Mouse (Mus musculus) heart, embryonic 14.5 days (tissue): ENCODE data around the gene Dync1h1. TPM values are rescaled to one million over a fixed set of nuclear protein-coding genes. Genes with fewer than 3 reads are reported as not detected.
A peak's percentile ranks its signal among the peaks of the same experiment; 100 is the strongest.

Experiments used
- ATAC-seq: fragments of 200-750 bp; cut with Nextera tagmentation; 2 replicates; pipeline ENCODE4 v1.8.0; 2017; ENCODE audit warnings: low read depth, moderate TSS enrichment; ENCODE audit not compliant: insufficient number of reproducible peaks, insufficient read depth, low FRiP score
- H3K27ac ChIP-seq, 2 experiments: fragments of 200-500 bp in 1 of 2; fragments of 300-500 bp in 1 of 2; sonication (generic) in 1 of 2; replicated peaks in 1 of 2; 2 replicates each; pipeline ENCODE4 v1.5.1; 2012 to 2014; ENCODE audit warnings: low read depth in 2 of 2, low read length in 2 of 2, control low read depth in 1 of 2, mild to moderate bottlenecking in 1 of 2, mixed read lengths in 1 of 2; ENCODE audit not compliant: control insufficient read depth in 1 of 2, insufficient read depth in 1 of 2
- H3K27me3 ChIP-seq: fragments of 300-500 bp; sonication (generic); 2 replicates; pipeline ENCODE4 v1.6.1; 2014; ENCODE audit warnings: mild to moderate bottlenecking, low read length, control low read depth; ENCODE audit not compliant: control insufficient read depth, insufficient read depth
- H3K36me3 ChIP-seq: fragments of 300-500 bp; sonication (generic); 2 replicates; pipeline ENCODE4 v1.6.1; 2014; ENCODE audit warnings: mild to moderate bottlenecking, control low read depth, low read length, mixed read lengths; ENCODE audit not compliant: control insufficient read depth, insufficient read depth
- H3K4me1 ChIP-seq, 2 experiments: fragments of 200-500 bp in 1 of 2; fragments of 300-500 bp in 1 of 2; sonication (generic) in 1 of 2; 2 replicates each; pipeline ENCODE4 v1.6.1; 2012 to 2014; ENCODE audit warnings: low read length in 2 of 2, control low read depth in 1 of 2, mixed read lengths in 1 of 2; ENCODE audit not compliant: control insufficient read depth in 2 of 2, insufficient read depth in 2 of 2
- H3K4me2 ChIP-seq: fragments of 300-500 bp; sonication (generic); 2 replicates; pipeline ENCODE4 v1.6.1; 2014; ENCODE audit warnings: mild to moderate bottlenecking, low read length
- H3K4me3 ChIP-seq, 2 experiments: fragments of 200-500 bp in 1 of 2; fragments of 300-500 bp in 1 of 2; sonication (generic) in 1 of 2; 2 replicates each; pipeline ENCODE4 v1.5.1; 2012 to 2014; ENCODE audit warnings: low read length in 2 of 2, mild to moderate bottlenecking in 2 of 2, control low read depth in 1 of 2, low read depth in 1 of 2, moderate library complexity in 1 of 2; ENCODE audit not compliant: control insufficient read depth in 1 of 2, insufficient read depth in 1 of 2
- H3K9ac ChIP-seq: fragments of 300-500 bp; sonication (generic); 2 replicates; pipeline ENCODE4 v1.6.1; 2014; ENCODE audit warnings: mild to moderate bottlenecking, low read length
- H3K9me3 ChIP-seq: fragments of 300-500 bp; sonication (generic); 2 replicates; pipeline ENCODE4 v1.6.1; 2016; ENCODE audit warnings: low read length, control low read depth; ENCODE audit not compliant: control insufficient read depth
- WGBS: fragments of 180-500 bp; shearing (Covaris S2); extraction: QIAGEN DNeasy Blood & Tissue Kit; methylation state at CpG from one replicate; pipeline ENCODE4 v1.1.7; 2014; 5-methylcytosine and 5-hydroxymethylcytosine counted together
- polyA plus RNA-seq: library from polyadenylated mRNA; unstranded; fragments of >200 nt; fragmentation: Nextera tagmentation; extraction: Ambion mirVana; gene quantifications from 2 replicates; pipeline ENCODE4 v1.2.1, GENCODE M21; 2014

The Dync1h1 gene
- polyA plus RNA-seq, 1 experiment from 2014 or later = 55.4 TPM

GRCm38 (mm10) chr12:110608460-110609152 is 7.4 kb downstream of the Dync1h1 start:
- Histone ChIP-seq H3K36me3 (peaks cover 36% of the 10 kb centered on the region), H3K9me3 (no peaks in the 10 kb centered on the region), H3K4me1 (peaks cover 2 to 12% of the 10 kb centered on the region in 2 experiments; a peak in 3 of 4 replicates), H3K27ac (peak overlapping the region; percentile 31 to 61; a peak in 2 of 4 replicates), H3K9ac (peak overlapping the region; percentile 39), H3K4me2 (no peak overlapping the region), H3K27me3 (no peaks in the 10 kb centered on the region), H3K4me3 (no peak overlapping the region)
- WGBS = 60% methylated on average over 11 of the region's 11 CpGs
- ATAC-seq = peak; percentile 73

GRCm38 (mm10) chr12:110609153-110609497 is 7.9 kb downstream of the Dync1h1 start:
- peaks cover 41% of the 10 kb centered on the region for H3K36me3 ChIP-seq
- H3K9ac ChIP-seq = peak overlapping the region; percentile 39
- H3K27me3 ChIP-seq = no peaks in the 10 kb centered on the region
- WGBS = 80% methylated on average over 9 of the region's 9 CpGs
- no peak for ATAC-seq
- peak overlapping the region in 1 of 2 experiments; percentile 61; a peak in 2 of 4 replicates for H3K27ac ChIP-seq
- H3K4me3 ChIP-seq = no peak overlapping the region
- H3K9me3 ChIP-seq = no peaks in the 10 kb centered on the region
- H3K4me2 ChIP-seq = no peak overlapping the region
- H3K4me1 ChIP-seq = peaks cover 2 to 7% of the 10 kb centered on the region in 2 experiments; a peak in 3 of 4 replicates

- H3K27me3 ChIP-seq = no peaks in the 10 kb centered on the region
- no peaks in the 10 kb centered on the region for H3K9me3 ChIP-seq
- no peak overlapping the region for H3K4me3 ChIP-seq
- H3K36me3 ChIP-seq = peaks cover 57% of the 10 kb centered on the region
- H3K9ac ChIP-seq = no peak overlapping the region
- WGBS = 89% methylated on average over 2 of the region's 2 CpGs
- no peak for ATAC-seq
- peaks cover 2 to 7% of the 10 kb centered on the region in 2 experiments; a peak in 3 of 4 replicates for H3K4me1 ChIP-seq
- H3K4me2 ChIP-seq = no peak overlapping the region
- no peak overlapping the region for H3K27ac ChIP-seq
Measured at GRCm38 (mm10) chr12:110610713-110611112, 9.5 kb downstream of the Dync1h1 start.

DNA sequence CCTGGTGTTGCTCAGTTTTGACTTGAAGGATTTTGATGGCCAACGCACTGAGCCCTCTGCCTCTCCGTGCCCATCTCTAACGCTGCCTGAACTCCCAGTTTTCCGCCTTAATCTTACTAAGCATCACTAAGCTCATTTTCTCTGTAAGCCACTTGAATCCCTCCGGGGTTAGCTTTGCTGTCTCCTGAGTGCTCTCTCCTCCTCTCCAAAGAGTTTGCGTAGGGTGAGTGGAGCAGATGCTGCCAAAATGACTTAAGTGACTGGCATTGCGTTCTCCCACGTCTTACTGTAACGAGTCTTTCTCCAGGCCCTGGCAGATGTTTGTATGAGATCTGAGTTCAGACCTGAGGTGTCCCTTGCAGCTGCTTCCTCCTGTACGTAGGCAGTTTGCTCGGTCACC is 28.8 kb downstream of the Dync1h1 start:
- no peaks in the 10 kb centered on the region for H3K4me1 ChIP-seq
- no peaks in the 10 kb centered on the region for H3K9me3 ChIP-seq
- H3K36me3 ChIP-seq = peaks cover 100% of the 10 kb centered on the region
- no peak overlapping the region for H3K9ac ChIP-seq
- 95% methylated on average over 11 of the region's 11 CpGs for WGBS
- H3K27me3 ChIP-seq = no peaks in the 10 kb centered on the region
- H3K4me3 ChIP-seq = no peak overlapping the region
- no peak overlapping the region for H3K27ac ChIP-seq
- ATAC-seq = no peak
- H3K4me2 ChIP-seq = no peak overlapping the region

DNA sequence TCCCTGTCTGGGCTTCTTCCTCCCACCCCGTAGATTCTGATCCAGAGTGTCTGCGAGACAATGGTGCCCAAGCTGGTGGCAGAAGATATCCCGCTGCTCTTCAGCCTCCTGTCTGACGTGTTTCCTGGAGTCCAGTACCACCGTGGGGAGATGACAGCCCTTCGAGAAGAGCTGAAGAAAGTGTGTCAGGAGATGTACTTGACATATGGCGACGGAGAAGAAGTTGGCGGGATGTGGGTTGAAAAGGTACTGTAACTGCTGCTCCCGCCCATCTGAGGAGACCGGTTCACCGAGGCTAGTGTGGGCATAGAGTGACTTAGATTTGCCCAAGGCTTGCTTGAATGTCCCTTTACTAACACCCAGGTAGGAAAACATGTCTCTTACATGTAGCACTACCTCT is 35.0 kb downstream of the Dync1h1 start:
- no peak for ATAC-seq
- Histone ChIP-seq H3K27me3 (no peaks in the 10 kb centered on the region), H3K4me3 (no peak overlapping the region), H3K36me3 (peaks cover 100% of the 10 kb centered on the region), H3K9me3 (no peaks in the 10 kb centered on the region), H3K4me1 (no peaks in the 10 kb centered on the region), H3K9ac (no peak overlapping the region), H3K27ac (no peak overlapping the region), H3K4me2 (no peak overlapping the region)
- WGBS = 86% methylated on average over 12 of the region's 12 CpGs

DNA sequence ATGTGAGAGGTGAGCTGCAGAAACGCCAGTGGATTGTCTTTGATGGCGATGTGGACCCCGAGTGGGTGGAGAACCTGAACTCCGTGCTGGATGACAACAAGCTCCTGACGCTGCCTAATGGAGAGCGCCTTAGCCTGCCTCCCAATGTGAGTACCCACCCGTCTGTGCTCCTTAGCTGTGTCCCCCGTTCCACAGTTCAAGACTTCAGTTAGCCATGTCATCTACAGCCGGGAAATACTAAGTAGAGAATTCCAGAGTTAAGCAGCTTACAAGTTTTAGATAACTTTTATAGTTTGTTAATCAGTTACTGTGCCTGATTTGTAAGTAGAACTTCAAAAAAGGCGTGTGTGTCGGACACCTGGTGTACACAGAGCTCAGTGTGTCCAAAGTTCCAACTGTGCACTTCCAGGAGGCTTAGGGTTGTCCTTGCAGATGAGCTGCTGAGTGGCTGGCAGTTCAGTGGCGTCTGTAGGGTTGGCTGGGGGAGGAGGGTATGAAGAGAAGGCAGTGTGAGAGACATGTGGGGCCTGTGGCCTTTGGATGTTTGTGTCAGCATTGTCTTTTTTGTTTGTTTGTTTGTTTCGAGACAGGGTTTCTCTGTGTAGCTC is 36.4 kb downstream of the Dync1h1 start:
- 90% methylated on average over 13 of the region's 13 CpGs for WGBS
- Histone ChIP-seq H3K4me2 (no peak overlapping the region), H3K4me3 (no peak overlapping the region), H3K27ac (no peak overlapping the region), H3K4me1 (no peaks in the 10 kb centered on the region), H3K9ac (no peak overlapping the region), H3K9me3 (no peaks in the 10 kb centered on the region), H3K36me3 (peaks cover 100% of the 10 kb centered on the region), H3K27me3 (no peaks in the 10 kb centered on the region)
- no peak for ATAC-seq

GRCm38 (mm10) chr12:110650241-110650641 is 49.0 kb downstream of the Dync1h1 start:
- Histone ChIP-seq H3K27me3 (no peaks in the 10 kb centered on the region), H3K4me1 (no peaks in the 10 kb centered on the region), H3K4me3 (no peak overlapping the region), H3K9me3 (no peaks in the 10 kb centered on the region), H3K36me3 (peaks cover 97% of the 10 kb centered on the region), H3K27ac (no peak overlapping the region), H3K9ac (no peak overlapping the region), H3K4me2 (no peak overlapping the region)
- ATAC-seq = no peak
- WGBS = 77% methylated on average over 8 of the region's 8 CpGs
